Mouse (Mus musculus): ENCODE data around the gene Prokr1.

DNA sequence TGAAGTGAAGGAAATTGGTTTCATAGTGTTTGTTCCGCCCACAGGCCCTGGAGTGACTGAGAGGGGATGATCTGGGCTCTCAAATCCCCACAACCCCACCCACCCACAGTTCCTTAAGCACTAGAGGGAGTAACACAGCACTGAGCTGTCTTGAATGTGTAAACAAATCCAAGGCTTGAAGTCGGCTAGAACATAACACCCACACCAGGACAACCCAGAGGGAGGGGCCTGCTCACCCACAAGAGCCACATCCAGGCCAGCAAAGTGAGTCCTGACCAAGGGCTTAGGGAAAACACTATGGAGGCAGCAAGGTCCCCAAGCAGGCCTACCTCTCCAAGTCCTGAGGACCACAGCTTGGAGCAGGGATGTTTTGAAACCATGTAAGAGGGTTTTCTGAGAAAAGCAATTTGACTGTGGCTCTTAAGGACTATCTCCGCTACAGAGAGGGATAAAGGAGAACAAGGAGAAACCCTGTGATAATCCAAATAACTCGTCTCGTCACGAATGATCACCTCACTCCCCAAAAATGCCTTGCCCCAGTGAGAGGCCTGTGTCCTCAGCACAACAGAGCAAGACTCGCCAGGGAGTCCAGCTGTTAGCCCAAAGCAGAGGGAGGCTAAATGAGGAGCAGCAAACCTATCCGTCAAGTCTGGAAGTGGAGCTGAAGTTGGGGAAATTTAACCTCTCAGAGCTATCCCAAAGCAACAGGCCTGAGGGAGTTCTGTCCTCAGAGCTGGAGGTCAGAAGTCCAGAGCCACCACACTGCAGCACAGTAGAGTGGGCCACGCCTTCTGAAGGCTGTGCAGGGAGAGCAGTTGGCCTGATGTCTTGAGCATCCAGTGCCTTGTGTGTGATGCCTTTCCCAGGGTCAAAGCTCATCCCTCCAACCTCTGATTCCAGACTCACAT lies 22.6 kb downstream of the Prokr1 start:
- TF ChIP-seq CTCF (IDR thresholded peaks at IDR 0.05; ENCODE audit: control insufficient read depth, insufficient read depth, insufficient replicate concordance, low read depth, low read length) = no peak
- no peak for TF ChIP-seq POLR2A (IDR thresholded peaks at IDR 0.05; ENCODE audit: control insufficient read depth, low read depth, low read length)
